Mouse (Mus musculus): ENCODE results near the gene Fasl.

DNA sequence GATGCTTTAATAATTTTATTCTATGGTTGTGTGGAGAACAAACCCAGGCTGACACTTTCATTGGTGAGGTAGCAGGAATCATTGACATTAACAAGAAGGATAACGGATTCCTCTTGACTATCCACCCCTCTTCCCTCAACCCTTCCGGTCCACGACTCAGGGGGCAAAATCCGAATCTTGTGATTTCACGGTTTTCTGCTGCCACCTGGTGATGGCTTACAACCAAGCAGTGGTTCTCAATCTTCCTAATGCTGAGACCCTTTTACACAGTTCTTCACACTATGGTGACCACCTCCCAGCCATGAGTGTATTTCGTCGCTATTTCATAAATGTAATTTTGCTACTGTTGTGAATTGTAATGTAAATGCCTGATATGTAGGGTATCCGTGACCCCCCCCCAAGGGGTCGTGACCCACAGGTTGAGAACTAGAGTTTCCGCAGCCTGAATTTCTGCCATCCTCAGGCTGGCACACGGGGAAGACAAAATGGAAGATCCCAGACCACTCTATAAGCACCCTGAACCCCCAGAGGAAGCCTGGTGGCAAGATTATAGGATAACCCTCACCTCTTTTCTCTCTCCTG lies 52.7 kb downstream of the Fasl start:
- peak; percentile 41; the same call in 1 of the 2 replicates for TF ChIP-seq CTCF (IDR thresholded peaks at IDR 0.05; ENCODE audit: control insufficient read depth, insufficient read depth, low read length)
- no peak for TF ChIP-seq POLR2A (IDR thresholded peaks at IDR 0.05; ENCODE audit: borderline replicate concordance, control insufficient read depth, low read depth, low read length)
